Mouse (Mus musculus) liver, postnatal 0 days (tissue): ENCODE measurements around the gene Nsrp1. TPM values are rescaled to one million over a fixed set of nuclear protein-coding genes. Genes with fewer than 3 reads are reported as not detected.

Experiments
- ATAC-seq: fragments of 200-750 bp; cut with Nextera tagmentation; 2 replicates; pipeline ENCODE4 v1.8.0; 2017; ENCODE audit warnings: mild to moderate bottlenecking, moderate library complexity
- DNase-seq: peaks from one replicate; pipeline ENCODE4 v3.0.0-alpha.2; 2016
- H3K27ac ChIP-seq: fragments of 300-500 bp; sonication (generic); 2 replicates; pipeline ENCODE4 v1.5.1; 2014; ENCODE audit warnings: antibody characterized with exemption, moderate library complexity, mild to moderate bottlenecking, low read depth
- H3K27me3 ChIP-seq: fragments of 300-500 bp; sonication (generic); 2 replicates; pipeline ENCODE4 v1.6.1; 2014; ENCODE audit warnings: low read length, control low read depth, mixed read lengths; ENCODE audit not compliant: insufficient read depth
- H3K36me3 ChIP-seq: fragments of 300-500 bp; sonication (generic); replicated peaks from 2 replicates; pipeline ENCODE4 v1.6.1; 2014; ENCODE audit warnings: mild to moderate bottlenecking, control low read depth, low read length, moderate library complexity, mixed read lengths; ENCODE audit not compliant: insufficient read depth
- H3K4me1 ChIP-seq: fragments of 300-500 bp; sonication (generic); 2 replicates; pipeline ENCODE4 v1.6.1; 2014; ENCODE audit warnings: antibody characterized with exemption, mild to moderate bottlenecking, control low read depth; ENCODE audit not compliant: insufficient read depth
- H3K4me2 ChIP-seq: fragments of 300-500 bp; sonication (generic); 2 replicates; pipeline ENCODE4 v1.6.1; 2014; ENCODE audit warnings: low read depth, mild to moderate bottlenecking, low read length, moderate library complexity, mixed read lengths
- H3K4me3 ChIP-seq: fragments of 300-500 bp; sonication (generic); 2 replicates; pipeline ENCODE4 v1.5.1; 2014; ENCODE audit warnings: low read depth, low read length
- H3K9ac ChIP-seq: fragments of 300-500 bp; sonication (generic); replicated peaks from 2 replicates; pipeline ENCODE4 v1.6.1; 2014; ENCODE audit warnings: mild to moderate bottlenecking, moderate library complexity
- H3K9me3 ChIP-seq: fragments of 300-500 bp; sonication (generic); 2 replicates; pipeline ENCODE4 v1.6.1; 2016; ENCODE audit warnings: mild to moderate bottlenecking, control low read depth, low read length, mixed read lengths
- CTCF ChIP-seq: sonication (generic); IDR thresholded peaks from 2 replicates; pipeline ENCODE4 v1.5.1; 2016; ENCODE audit warnings: antibody characterized with exemption, low read depth
- EP300 ChIP-seq: IDR thresholded peaks from 2 replicates; pipeline ENCODE4 v1.6.1; 2016; ENCODE audit warnings: antibody characterized with exemption, low read depth, mild to moderate bottlenecking
- WGBS: fragments of 180-500 bp; shearing (Covaris S2); extraction: QIAGEN DNeasy Blood & Tissue Kit; methylation state at CpG from one replicate; pipeline ENCODE4 v1.1.7; 2014; ENCODE audit not compliant: insufficient replicate concordance; 5-methylcytosine and 5-hydroxymethylcytosine counted together
- polyA plus RNA-seq: library from polyadenylated mRNA; unstranded; fragments of >200 nt; fragmentation: Nextera tagmentation; extraction: Ambion mirVana; gene quantifications from 2 replicates; pipeline ENCODE4 v1.2.1, GENCODE M21; 2015

Gene Nsrp1
- polyA plus RNA-seq, 1 experiment from 2014 or later = 33.9 TPM

DNA sequence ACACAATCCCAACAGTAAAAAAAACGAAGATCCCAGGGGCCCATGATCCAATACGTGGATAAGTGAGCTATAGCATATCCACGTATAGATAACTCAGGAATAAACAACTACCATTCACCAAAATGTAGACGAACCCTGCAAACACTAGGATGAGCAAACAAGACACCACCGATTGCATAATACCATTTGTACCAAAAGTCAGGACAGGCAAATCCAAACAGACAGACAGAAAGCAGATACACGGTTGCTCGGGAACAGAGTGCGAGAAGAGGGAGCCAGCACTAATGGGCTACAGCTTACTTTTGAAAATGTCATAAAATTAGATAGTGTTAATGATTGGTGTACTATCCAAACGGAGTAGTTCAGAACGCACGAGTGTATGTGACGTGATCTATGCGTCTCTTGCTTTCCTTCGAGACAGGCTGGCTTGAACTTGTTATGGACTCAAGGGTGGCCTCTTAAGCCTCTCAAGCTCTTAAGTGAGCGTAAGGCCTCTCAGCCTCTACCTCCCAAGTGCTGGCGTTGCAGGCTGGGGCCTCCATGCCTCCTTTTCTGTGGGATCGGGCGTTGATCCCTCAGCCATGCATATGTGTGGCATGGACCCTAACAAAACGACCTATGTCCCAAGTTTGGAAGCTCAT lies 20.2 kb upstream of the Nsrp1 start:
- ATAC-seq (peak; percentile 64), DNase-seq (no peak)
- Histone ChIP-seq H3K4me2 (no peak overlapping the region), H3K9me3 (no peaks in the 10 kb centered on the region), H3K36me3 (no peaks in the 10 kb centered on the region), H3K4me3 (no peak overlapping the region), H3K9ac (no peak overlapping the region), H3K27ac (0 out of 2 replicates have a peak overlapping the region, but pooled peaks have one; percentile 48), H3K4me1 (no peaks in the 10 kb centered on the region), H3K27me3 (no peaks in the 10 kb centered on the region)
- WGBS = 63% methylated on average over 19 of the region's 19 CpGs
- TF ChIP-seq CTCF = no peak

GRCm38 (mm10) chr11:77096991-77097390 lies 18.8 kb upstream of the Nsrp1 start:
- no peak for TF ChIP-seq EP300
- no peak for TF ChIP-seq CTCF
- Histone ChIP-seq H3K4me1 (no peaks in the 10 kb centered on the region), H3K27me3 (0 out of 2 replicates have a peak, but pooled peaks cover 2% of the 10 kb centered on the region), H3K27ac (no peak overlapping the region), H3K9me3 (no peaks in the 10 kb centered on the region), H3K4me3 (no peak overlapping the region), H3K36me3 (no peaks in the 10 kb centered on the region), H3K4me2 (no peak overlapping the region), H3K9ac (no peak overlapping the region)
- 52% methylated on average over 7 of the region's 7 CpGs for WGBS
- ATAC-seq = no peak
- DNase-seq = no peak

- Histone ChIP-seq H3K27me3 (0 out of 2 replicates have a peak, but pooled peaks cover 2% of the 10 kb centered on the region), H3K27ac (no peak overlapping the region), H3K36me3 (no peaks in the 10 kb centered on the region), H3K4me1 (no peaks in the 10 kb centered on the region), H3K9ac (no peak overlapping the region), H3K4me2 (no peak overlapping the region), H3K9me3 (no peaks in the 10 kb centered on the region), H3K4me3 (no peak overlapping the region)
- 86% methylated on average over 3 of the region's 3 CpGs for WGBS
- DNase-seq = no peak
- TF ChIP-seq EP300 (no peak), CTCF (no peak)
- no peak for ATAC-seq
Observed at GRCm38 (mm10) chr11:77096581-77096980, 18.3 kb upstream of the Nsrp1 start.

DNA sequence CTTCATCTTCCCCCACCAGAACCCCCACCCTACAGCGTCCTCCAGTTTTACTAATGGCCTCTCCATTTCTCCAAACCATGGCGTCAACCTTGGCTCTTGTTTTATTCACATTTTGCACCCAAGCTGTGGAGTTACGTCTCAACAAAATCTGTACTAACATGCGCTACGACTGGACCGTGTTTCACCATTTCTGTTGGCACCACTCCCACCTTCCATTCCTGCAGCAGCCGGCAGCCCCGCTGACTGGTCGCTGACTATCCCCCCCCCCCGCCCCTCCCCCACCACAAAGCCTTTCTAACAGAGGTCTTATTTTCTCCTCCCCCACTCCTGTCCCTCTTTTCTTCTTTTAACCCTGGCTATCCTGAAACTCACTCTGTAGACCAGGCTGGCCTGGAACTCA lies 17.0 kb upstream of the Nsrp1 start:
- Histone ChIP-seq H3K36me3 (no peaks in the 10 kb centered on the region), H3K27ac (no peak overlapping the region), H3K4me2 (no peak overlapping the region), H3K4me3 (no peak overlapping the region), H3K9me3 (no peaks in the 10 kb centered on the region), H3K9ac (no peak overlapping the region), H3K27me3 (0 out of 2 replicates have a peak, but pooled peaks cover 2% of the 10 kb centered on the region), H3K4me1 (no peaks in the 10 kb centered on the region)
- 68% methylated on average over 10 of the region's 10 CpGs for whole genome bisulfite sequencing
- no peak for DNase-seq
- TF ChIP-seq CTCF (no peak), EP300 (no peak)
- ATAC-seq = no peak

DNA sequence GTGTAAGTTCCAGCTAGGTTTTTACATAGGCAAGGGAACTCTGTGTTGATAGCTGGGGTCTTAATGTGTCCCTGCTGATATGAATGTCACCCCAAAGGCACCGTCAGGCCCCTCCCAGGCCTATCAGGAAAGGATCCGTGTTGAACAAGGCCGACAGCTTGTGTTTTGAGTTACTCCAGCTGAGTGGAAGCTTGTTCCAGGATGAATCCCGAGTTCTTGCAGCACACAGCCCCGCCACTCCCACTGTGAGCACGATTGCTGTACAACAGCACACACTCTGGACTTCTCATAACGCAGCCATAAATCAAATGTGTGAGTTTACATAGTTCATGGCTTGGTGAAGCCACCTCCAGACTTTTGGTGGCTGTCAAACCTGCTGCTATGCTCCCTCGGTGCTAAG lies 15.9 kb upstream of the Nsrp1 start:
- Histone ChIP-seq H3K9me3 (no peaks in the 10 kb centered on the region), H3K4me1 (no peaks in the 10 kb centered on the region), H3K27me3 (0 out of 2 replicates have a peak, but pooled peaks cover 2% of the 10 kb centered on the region), H3K4me2 (no peak overlapping the region), H3K36me3 (no peaks in the 10 kb centered on the region), H3K9ac (no peak overlapping the region), H3K27ac (no peak overlapping the region), H3K4me3 (no peak overlapping the region)
- DNase-seq (no peak), ATAC-seq (no peak)
- TF ChIP-seq EP300 (no peak), CTCF (no peak)
- WGBS = 68% methylated on average over 8 of the region's 8 CpGs

- H3K4me2 ChIP-seq = peak overlapping the region; percentile 56; the same call in 1 of the 2 replicates
- ATAC-seq (no peak), DNase-seq (peak; percentile 57)
- peak overlapping the region; percentile 25; the same call in 1 of the 2 replicates for H3K4me3 ChIP-seq
- H3K36me3 ChIP-seq = no peaks in the 10 kb centered on the region
- 0 out of 2 replicates have a peak, but pooled peaks cover 2% of the 10 kb centered on the region for H3K27me3 ChIP-seq
- no peaks in the 10 kb centered on the region for H3K9me3 ChIP-seq
- no peak overlapping the region for H3K27ac ChIP-seq
- no peaks in the 10 kb centered on the region for H3K4me1 ChIP-seq
- WGBS = 1% methylated on average over 11 of the region's 11 CpGs
- H3K9ac ChIP-seq = no peak overlapping the region
- TF ChIP-seq CTCF = peak; percentile 62
- TF ChIP-seq EP300 = no peak
Observed at GRCm38 (mm10) chr11:77093208-77093607, 15.0 kb upstream of the Nsrp1 start.
